Mouse (Mus musculus) activated CD4-positive, CD25-positive, alpha-beta regulatory T cell, adult 4 months (primary cell): ENCODE results near the gene C1qtnf2. TPM values are rescaled to one million over a fixed set of nuclear protein-coding genes. Genes with fewer than 3 reads are reported as not detected.

Experiments
- ATAC-seq: one replicate; pipeline ENCODE4 v1.8.0; 2017
- polyA plus RNA-seq, 2 experiments: library from polyadenylated mRNA; unstranded; fragments of 100-300 nt; shearing (Covaris generic); gene quantifications; one replicate each; pipeline ENCODE4 v1.2.1; 2017

Gene C1qtnf2
- polyA plus RNA-seq, 2 experiments from 2014 or later: not detected

DNA sequence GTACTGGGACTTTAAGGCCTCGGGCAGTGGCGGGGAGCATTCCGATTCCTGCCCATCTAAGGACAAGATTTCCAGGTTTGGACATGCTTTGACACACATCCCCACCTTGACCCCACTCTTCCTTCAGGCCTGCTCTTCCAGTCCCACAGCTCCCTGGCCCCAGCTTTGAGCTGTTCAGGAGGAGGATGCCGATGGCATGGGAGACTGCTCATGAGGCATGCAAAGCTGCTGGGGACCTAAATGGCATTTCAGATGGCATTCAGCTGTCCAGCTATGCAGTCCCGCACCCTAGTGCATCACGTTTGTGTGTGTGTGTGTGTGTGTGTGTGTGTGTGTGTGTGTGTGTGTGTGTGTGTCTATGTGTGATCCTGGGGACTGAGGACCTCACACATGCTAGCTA lies 63.0 kb downstream of the C1qtnf2 start:
- ATAC-seq: no peak

DNA sequence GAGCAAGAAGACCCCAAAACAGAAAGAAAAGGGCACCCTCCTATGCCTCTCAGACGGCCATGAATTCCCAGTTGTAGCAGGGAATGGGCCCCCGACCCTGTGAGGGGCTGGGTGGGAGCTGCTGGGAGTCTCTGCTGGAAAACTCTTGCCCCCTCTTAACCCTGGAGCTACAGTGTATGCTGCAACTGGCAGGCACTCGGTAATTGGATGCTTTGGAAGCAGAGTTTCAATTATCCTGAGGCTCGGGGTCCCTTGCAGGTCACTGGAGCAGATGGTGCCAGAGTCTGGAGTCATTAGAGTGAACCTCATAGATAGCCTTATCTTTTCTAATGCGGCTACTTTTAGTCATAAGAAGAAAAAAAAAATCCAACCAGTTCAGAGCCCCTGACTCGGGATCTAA lies 65.8 kb downstream of the C1qtnf2 start:
- no peak for ATAC-seq

Other genes starting within 250 kb of the C1qtnf2 start
- 100 to 1,000 TPM; 133 to 168 TPM for gene Pttg1, start 48.0 kb upstream of the C1qtnf2 start, polyA plus RNA-seq
- 100 to 1,000 TPM; 108 to 112 TPM for gene Slu7, start 40.5 kb upstream of the C1qtnf2 start, polyA plus RNA-seq
- gene Ccnjl, start 54.5 kb downstream of the C1qtnf2 start, polyA plus RNA-seq: under 1 TPM in 1 of 2 experiments, not detected in 1; 0.17 TPM
- not detected for gene 4933415A04Rik, start 112.8 kb downstream of the C1qtnf2 start, polyA plus RNA-seq
- gene Fabp6, start 127.3 kb downstream of the C1qtnf2 start, polyA plus RNA-seq: not detected
- gene Pwwp2a, start 207.7 kb downstream of the C1qtnf2 start, polyA plus RNA-seq: 10 to 100 TPM; 21.2 to 29.8 TPM